Mouse (Mus musculus): ENCODE data around the gene Nsg1. TPM values are rescaled to one million over a fixed set of nuclear protein-coding genes. Genes with fewer than 3 reads are reported as not detected.

Nsg1 gene
- not detected for polyA plus RNA-seq (2017; shearing (Covaris generic))

GRCm38 (mm10) chr5:38159634-38160413 is at the start of gene Nsg1:
Nsg1 (minus strand) TSS chr5:38159907.

Other genes starting within 250 kb of the Nsg1 start
- 28.4 TPM for gene Stx18, start 121.2 kb downstream of the Nsg1 start, polyA plus RNA-seq (2017; shearing (Covaris generic))
- 19.6 TPM for gene Zbtb49, start 60.5 kb upstream of the Nsg1 start, polyA plus RNA-seq (2017; shearing (Covaris generic))
- 56.8 TPM for gene Lyar, start 60.6 kb upstream of the Nsg1 start, polyA plus RNA-seq (2017; shearing (Covaris generic))
- gene Tmem128, start 100.3 kb upstream of the Nsg1 start, polyA plus RNA-seq (2017; shearing (Covaris generic)): 117 TPM
- not detected for gene Otop1, start 116.1 kb upstream of the Nsg1 start, polyA plus RNA-seq (2017; shearing (Covaris generic))
- gene Drd5, start 159.5 kb upstream of the Nsg1 start, polyA plus RNA-seq (2017; shearing (Covaris generic)): not detected